Comparison of ENCODE assay signal across 8 mouse cellular contexts in genomic region chr12:76649708-76650687, GRCm38 (mm10).
A peak's percentile ranks its signal among the peaks of the same experiment; 100 is the strongest.
DNase-seq lines count a peak whose midpoint lies in the region; ATAC-seq and TF ChIP-seq lines count a peak whose summit lies in the region.

No protein-coding gene starts in this region.

- TF ChIP-seq EP300 in heart, postnatal 0 days (IDR thresholded peaks at IDR 0.05; ENCODE audit: low read depth), result no peak
- no peak for TF ChIP-seq EP300 in lung, postnatal 0 days (IDR thresholded peaks at IDR 0.05)

- WGBS in forebrain, embryonic 15.5 days, result 42% methylated on average over 16 of the region's 16 CpGs
- WGBS in heart, postnatal 0 days, result 53% methylated on average over 16 of the region's 16 CpGs
- WGBS in lung, postnatal 0 days, result 59% methylated on average over 16 of the region's 16 CpGs

- no peak overlapping the region for H3K27ac ChIP-seq in forebrain, embryonic 15.5 days (replicated peaks)
- H3K27ac ChIP-seq in heart, postnatal 0 days (ENCODE audit: low read depth), result no peak overlapping the region
- H3K27ac ChIP-seq in lung, postnatal 0 days (ENCODE audit: low read length), result no peak overlapping the region

- peak; percentile 70 for DNase-seq in MN1 (ENCODE audit: low spot score)
- DNase-seq in c-Kit-positive CD71-positive TER-119-positive erythroid progenitor cells, embryonic 14.5 days (ENCODE audit: low spot score), result peak; percentile 47
- DNase-seq in heart, postnatal 0 days (ENCODE audit: low spot score), result peak; percentile 64
- peak; percentile 72 to 78 for DNase-seq in kidney, postnatal 25 days
- peak; percentile 67 for DNase-seq in lung, postnatal 0 days (ENCODE audit: low spot score)
- DNase-seq in ovary, postnatal 10 days (ENCODE audit: low spot score), result peak; percentile 21
- DNase-seq in thymus, postnatal 14 days, result peak; percentile 71

- no peak overlapping the region for H3K4me2 ChIP-seq in forebrain, embryonic 15.5 days (replicated peaks)
- H3K4me2 ChIP-seq in heart, postnatal 0 days (ENCODE audit: low read depth, low read length), result no peak overlapping the region
- H3K4me2 ChIP-seq in lung, postnatal 0 days (replicated peaks; ENCODE audit: low read depth, low read length), result no peak overlapping the region

- H3K36me3 ChIP-seq in forebrain, embryonic 15.5 days, result no peaks in the 10 kb centered on the region
- H3K36me3 ChIP-seq in heart, postnatal 0 days (replicated peaks; ENCODE audit: control insufficient read depth, insufficient read depth, low read length), result no peaks in the 10 kb centered on the region
- H3K36me3 ChIP-seq in lung, postnatal 0 days (ENCODE audit: insufficient read depth, low read length), result no peaks in the 10 kb centered on the region

- ATAC-seq in forebrain, embryonic 15.5 days (replicated peaks), result peak; percentile 60
- peak; percentile 79 for ATAC-seq in heart, postnatal 0 days (ENCODE audit: insufficient read depth, low read depth)
- peak; percentile 50 for ATAC-seq in lung, postnatal 0 days

- no peaks in the 10 kb centered on the region for H3K9me3 ChIP-seq in forebrain, embryonic 15.5 days
- H3K9me3 ChIP-seq in heart, postnatal 0 days (replicated peaks; ENCODE audit: control insufficient read depth, low read length), result no peaks in the 10 kb centered on the region
- no peaks in the 10 kb centered on the region for H3K9me3 ChIP-seq in lung, postnatal 0 days (ENCODE audit: low read length)

- peak; percentile 90 for TF ChIP-seq CTCF in heart, postnatal 0 days (IDR thresholded peaks at IDR 0.05; ENCODE audit: low read depth)
- peak; percentile 91 for TF ChIP-seq CTCF in lung, postnatal 0 days (IDR thresholded peaks at IDR 0.05)

- no peaks in the 10 kb centered on the region for H3K4me1 ChIP-seq in forebrain, embryonic 15.5 days
- H3K4me1 ChIP-seq in heart, postnatal 0 days (ENCODE audit: control insufficient read depth, insufficient read depth), result peaks cover 11% of the 10 kb centered on the region
- H3K4me1 ChIP-seq in lung, postnatal 0 days (ENCODE audit: insufficient read depth, low read depth, low read length), result no peaks in the 10 kb centered on the region

- H3K4me3 ChIP-seq in forebrain, embryonic 15.5 days, result no peak overlapping the region
- no peak overlapping the region for H3K4me3 ChIP-seq in heart, postnatal 0 days (ENCODE audit: low read depth, low read length)
- H3K4me3 ChIP-seq in lung, postnatal 0 days (ENCODE audit: low read depth, low read length), result no peak overlapping the region

- H3K27me3 ChIP-seq in forebrain, embryonic 15.5 days, result no peaks in the 10 kb centered on the region
- H3K27me3 ChIP-seq in heart, postnatal 0 days (ENCODE audit: control insufficient read depth, insufficient read depth, low read length), result no peaks in the 10 kb centered on the region
- no peaks in the 10 kb centered on the region for H3K27me3 ChIP-seq in lung, postnatal 0 days (replicated peaks; ENCODE audit: insufficient read depth, low read length)

- H3K9ac ChIP-seq in forebrain, embryonic 15.5 days (replicated peaks), result no peak overlapping the region
- no peak overlapping the region for H3K9ac ChIP-seq in heart, postnatal 0 days (replicated peaks; ENCODE audit: low read depth, low read length)
- H3K9ac ChIP-seq in lung, postnatal 0 days (replicated peaks; ENCODE audit: low read depth), result no peak overlapping the region

Comparison
In these comparisons a context has a peak if more than half of its experiments do, and no peak if none do; other contexts are left out.
1. DNase-seq: peak in every context shown above with its lines; median percentile 75 in kidney, postnatal 25 days; 71 in thymus, postnatal 14 days; 70 in MN1; 67 in lung, postnatal 0 days; 64 in heart, postnatal 0 days; 47 in c-Kit-positive CD71-positive TER-119-positive erythroid progenitor cells, embryonic 14.5 days; 21 in ovary, postnatal 10 days.